Mouse (Mus musculus) liver, adult 2 months (tissue): ENCODE data around the gene Vps13d. TPM values are rescaled to one million over a fixed set of nuclear protein-coding genes. Genes with fewer than 3 reads are reported as not detected.
A peak's percentile ranks its signal among the peaks of the same experiment; 100 is the strongest.

Experiments used
- DNase-seq: peaks from one replicate; pipeline ENCODE4 v3.0.0-alpha.2; 2011; ENCODE audit warnings: low read depth, low spot score; ENCODE audit errors: extremely low read depth
- H3K27ac ChIP-seq: fragments of 200-500 bp; replicated peaks from 2 replicates; pipeline ENCODE4 v1.5.1; 2012; ENCODE audit warnings: low read depth, mild to moderate bottlenecking, control low read depth, inconsistent platforms, low read length; ENCODE audit not compliant: insufficient read depth
- H3K27me3 ChIP-seq: fragments of 200-500 bp; 2 replicates; pipeline ENCODE4 v1.6.1; 2012; ENCODE audit warnings: mild to moderate bottlenecking, moderate library complexity, low read length, inconsistent platforms; ENCODE audit not compliant: control insufficient read depth, insufficient read depth
- H3K36me3 ChIP-seq: fragments of 200-500 bp; 2 replicates; pipeline ENCODE4 v1.6.1; 2012; ENCODE audit warnings: low read length, inconsistent platforms; ENCODE audit not compliant: control insufficient read depth, insufficient read depth
- H3K4me1 ChIP-seq: fragments of 200-500 bp; 2 replicates; pipeline ENCODE4 v1.6.1; 2011; ENCODE audit warnings: low read length; ENCODE audit not compliant: control insufficient read depth, insufficient read depth
- H3K4me3 ChIP-seq: fragments of 200-500 bp; 2 replicates; pipeline ENCODE4 v1.5.1; 2011; ENCODE audit warnings: low read depth, mild to moderate bottlenecking, control low read depth, low read length, moderate library complexity; ENCODE audit not compliant: insufficient read depth
- H3K79me2 ChIP-seq: fragments of 200-500 bp; 2 replicates; pipeline ENCODE4 v1.6.1; 2012; ENCODE audit warnings: inconsistent platforms, mild to moderate bottlenecking, low read length, moderate library complexity; ENCODE audit not compliant: control insufficient read depth, insufficient read depth
- H3K9ac ChIP-seq: fragments of 200-500 bp; 2 replicates; pipeline ENCODE4 v1.6.1; 2012; ENCODE audit warnings: low read depth, mild to moderate bottlenecking, control low read depth, inconsistent platforms, low read length
- CTCF ChIP-seq: fragments of 200-500 bp; IDR thresholded peaks from 2 replicates; pipeline ENCODE4 v1.5.1; 2011; ENCODE audit warnings: low read depth, low read length, control low read depth
- POLR2A ChIP-seq: fragments of 200-500 bp; IDR thresholded peaks from 2 replicates; pipeline ENCODE4 v1.6.1; 2011; ENCODE audit warnings: low read length, control low read depth; ENCODE audit not compliant: insufficient read depth; ENCODE audit errors: extremely low read depth
- WGBS: fragments of 180-500 bp; shearing (Covaris S2); methylation state at CpG from one replicate; pipeline ENCODE4 v1.1.7; 2018; 5-methylcytosine and 5-hydroxymethylcytosine counted together
- polyA plus RNA-seq: library from polyadenylated mRNA; depleted of rRNA; stranded (reverse); fragments of >200 nt; gene quantifications from 2 replicates; pipeline ENCODE4 v1.2.3, GENCODE M21; 2012
- total RNA-seq: library from RNA; depleted of rRNA; stranded (reverse); fragments of >200 nt; gene quantifications from 2 replicates; pipeline ENCODE4 v1.2.3, GENCODE M21; 2014

Vps13d gene
- total and polyA plus RNA-seq, 2 experiments, result 11.6 to 32.4 TPM

- H3K9ac ChIP-seq, result no peak overlapping the region
- H3K4me3 ChIP-seq, result no peak overlapping the region
- H3K4me1 ChIP-seq, result peaks cover 38% of the 10 kb centered on the region
- 71% methylated on average over 3 of the region's 3 CpGs for WGBS
- no peak overlapping the region for H3K27ac ChIP-seq
- peaks cover 44% of the 10 kb centered on the region for H3K36me3 ChIP-seq
- no peak for TF ChIP-seq CTCF
- TF ChIP-seq POLR2A, result no peak
- DNase-seq, result peak; percentile 78
- H3K27me3 ChIP-seq, result no peaks in the 10 kb centered on the region
- H3K79me2 ChIP-seq, result peaks cover 7% of the 10 kb centered on the region; the same call in 1 of the 2 replicates
Measured at GRCm38 (mm10) chr4:145052282-145052681, 142.5 kb downstream of the Vps13d start.

GRCm38 (mm10) chr4:145051209-145051969, 143.4 kb downstream of the Vps13d start:
- WGBS, result 94% methylated on average over 4 of the region's 4 CpGs

GRCm38 (mm10) chr4:145050518-145051208, 144.1 kb downstream of the Vps13d start:
- Histone ChIP-seq H3K27ac (no peak overlapping the region), H3K9ac (no peak overlapping the region), H3K4me1 (peaks cover 26% of the 10 kb centered on the region), H3K36me3 (peaks cover 47% of the 10 kb centered on the region), H3K27me3 (no peaks in the 10 kb centered on the region), H3K79me2 (peaks cover 7% of the 10 kb centered on the region; the same call in 1 of the 2 replicates), H3K4me3 (no peak overlapping the region)
- WGBS, result 93% methylated on average over 8 of the region's 8 CpGs
- no peak for TF ChIP-seq CTCF
- TF ChIP-seq POLR2A, result no peak
- DNase-seq, result no peak

More at GRCm38 (mm10) chr4:145051209-145051969, 143.4 kb downstream of the Vps13d start:
- peaks cover 7% of the 10 kb centered on the region; the same call in 1 of the 2 replicates for H3K79me2 ChIP-seq
- peaks cover 29% of the 10 kb centered on the region for H3K4me1 ChIP-seq
- no peaks in the 10 kb centered on the region for H3K27me3 ChIP-seq
- no peak overlapping the region for H3K4me3 ChIP-seq
- no peak for TF ChIP-seq POLR2A
- TF ChIP-seq CTCF, result no peak
- no peak overlapping the region for H3K9ac ChIP-seq
- peaks cover 46% of the 10 kb centered on the region for H3K36me3 ChIP-seq
- H3K27ac ChIP-seq, result no peak overlapping the region
- no peak for DNase-seq

- Histone ChIP-seq H3K9ac (no peak overlapping the region), H3K27me3 (no peaks in the 10 kb centered on the region), H3K36me3 (peaks cover 63% of the 10 kb centered on the region), H3K4me1 (peaks cover 9% of the 10 kb centered on the region), H3K4me3 (no peak overlapping the region), H3K79me2 (peaks cover 11% of the 10 kb centered on the region; the same call in 1 of the 2 replicates), H3K27ac (no peak overlapping the region)
- WGBS, result 81% methylated on average over 5 of the region's 5 CpGs
- DNase-seq, result peak; percentile 38
- TF ChIP-seq POLR2A (no peak), CTCF (no peak)
Measured at GRCm38 (mm10) chr4:145047964-145048363, 146.8 kb downstream of the Vps13d start.

GRCm38 (mm10) chr4:145046032-145046401, 148.8 kb downstream of the Vps13d start:
- no peak overlapping the region for H3K9ac ChIP-seq
- peaks cover 8% of the 10 kb centered on the region; the same call in 1 of the 2 replicates for H3K79me2 ChIP-seq
- 96% methylated on average over 6 of the region's 8 CpGs for WGBS
- no peak overlapping the region for H3K27ac ChIP-seq
- TF ChIP-seq POLR2A (no peak), CTCF (no peak)
- H3K27me3 ChIP-seq, result no peaks in the 10 kb centered on the region
- no peak for DNase-seq
- H3K36me3 ChIP-seq, result peaks cover 57% of the 10 kb centered on the region
- no peak overlapping the region for H3K4me3 ChIP-seq
- H3K4me1 ChIP-seq, result peaks cover 7% of the 10 kb centered on the region
